Mouse (Mus musculus): Measurements from ENCODE around the gene Polr3gl.

The Polr3gl gene

DNA sequence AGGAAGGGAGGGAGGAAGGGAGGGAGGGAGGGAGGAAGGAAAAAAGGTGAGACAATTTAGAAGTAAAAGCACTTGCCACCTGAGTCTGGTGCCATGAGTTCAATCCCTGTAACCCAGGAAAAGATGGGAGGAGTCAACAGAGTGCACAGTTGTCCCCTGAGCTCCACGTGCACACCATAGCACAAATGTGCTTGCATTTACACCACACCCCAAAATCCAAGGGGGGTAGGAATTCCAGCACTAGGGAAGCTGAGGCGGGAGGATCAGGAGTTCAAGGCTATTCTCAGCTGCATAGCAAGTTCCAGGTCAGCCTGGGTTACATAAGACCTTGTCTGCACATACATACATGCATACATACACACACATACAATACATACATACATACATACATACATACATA lies 22.6 kb downstream of the Polr3gl start:
- no peak for DNase-seq

DNA sequence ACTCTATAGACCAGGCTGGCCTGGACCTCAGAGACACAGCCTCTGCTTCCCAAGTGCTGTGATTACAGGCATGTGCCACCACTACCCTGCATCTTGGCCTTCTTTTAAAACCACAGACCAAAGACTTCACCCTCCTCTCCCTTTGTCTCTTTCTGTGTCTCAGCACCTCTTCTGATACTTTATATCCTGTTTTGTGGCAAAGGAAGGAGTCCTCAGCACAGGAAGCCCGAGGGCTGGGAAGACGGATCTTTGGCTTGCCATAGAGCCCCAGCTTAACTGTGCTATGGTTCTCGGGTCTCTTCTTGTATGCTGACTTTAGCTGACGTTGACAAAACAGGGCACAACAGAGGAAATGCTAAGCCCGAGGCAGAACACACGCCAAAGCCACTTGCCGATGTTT lies 23.3 kb downstream of the Polr3gl start:
- DNase-seq: no peak

DNA sequence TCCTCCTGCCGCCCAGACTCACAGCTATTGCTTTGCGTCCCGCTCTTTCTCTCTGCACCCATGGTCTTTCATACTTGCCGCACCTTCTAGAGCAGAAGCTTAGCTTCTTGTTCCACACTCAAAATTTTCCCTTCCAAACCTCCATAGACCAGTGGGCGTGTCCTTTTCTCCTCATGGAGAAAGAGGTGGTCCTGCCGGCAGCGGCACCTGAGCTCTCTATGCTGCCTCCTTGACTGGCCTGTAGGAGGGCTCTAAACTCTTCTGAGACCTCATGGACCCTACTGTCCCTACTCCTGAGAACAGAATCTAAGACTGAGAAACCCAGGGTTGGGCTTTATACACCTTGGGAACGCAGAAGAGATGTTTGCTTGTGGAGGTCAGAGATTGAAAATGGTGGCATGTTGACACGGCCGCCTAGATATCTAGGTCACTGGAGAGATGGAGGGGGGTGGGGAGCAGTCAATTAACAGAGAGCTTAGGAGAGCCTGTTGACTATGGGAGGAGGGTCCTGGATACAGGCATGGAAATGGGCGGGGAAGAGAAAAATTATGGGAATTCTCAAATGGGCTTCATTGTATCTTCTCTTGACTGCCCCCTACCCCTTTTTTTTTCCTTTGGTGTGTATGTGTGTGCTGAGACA lies 23.9 kb downstream of the Polr3gl start:
- DNase-seq: no peak

DNA sequence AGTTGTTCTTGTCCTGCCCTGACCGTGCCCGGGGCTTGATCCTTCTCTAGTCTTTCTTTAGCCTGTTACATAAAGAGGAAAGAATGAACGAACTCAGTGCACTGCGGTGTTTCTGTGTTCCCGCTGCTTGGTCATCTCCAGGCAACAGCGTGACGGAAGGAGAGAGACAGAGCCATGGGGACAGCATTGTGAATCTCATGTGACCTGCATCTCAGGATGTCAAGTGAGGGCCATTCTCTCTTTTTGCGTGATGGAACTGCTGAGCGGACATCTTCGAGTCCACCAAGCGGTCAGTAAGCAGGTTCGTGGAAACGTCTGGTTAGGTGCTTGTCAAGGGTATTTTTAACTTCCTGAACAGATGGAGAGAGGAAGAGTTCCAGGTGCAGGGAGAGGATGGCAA lies 24.5 kb downstream of the Polr3gl start:
- DNase-seq: no peak

DNA sequence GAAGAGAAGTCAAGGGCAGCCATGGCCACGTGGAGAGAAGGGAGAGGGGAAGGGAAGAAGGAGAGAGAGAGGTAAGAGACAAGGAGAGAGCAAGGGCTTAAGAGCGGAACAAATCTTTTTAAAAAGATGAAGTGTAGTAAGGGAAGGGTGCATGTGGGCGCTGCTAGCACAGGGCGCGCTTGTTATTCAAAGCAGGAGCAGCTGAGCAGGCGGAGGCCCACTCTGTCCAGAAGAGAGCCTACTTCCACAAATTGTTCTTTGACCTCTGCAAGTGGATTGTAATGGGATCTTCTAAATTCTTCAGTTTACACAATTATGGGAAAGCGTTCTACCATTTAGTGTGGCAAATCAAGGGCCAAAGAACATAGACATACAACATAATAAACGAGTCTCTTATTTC lies 25.4 kb downstream of the Polr3gl start:
- DNase-seq: no peak

DNA sequence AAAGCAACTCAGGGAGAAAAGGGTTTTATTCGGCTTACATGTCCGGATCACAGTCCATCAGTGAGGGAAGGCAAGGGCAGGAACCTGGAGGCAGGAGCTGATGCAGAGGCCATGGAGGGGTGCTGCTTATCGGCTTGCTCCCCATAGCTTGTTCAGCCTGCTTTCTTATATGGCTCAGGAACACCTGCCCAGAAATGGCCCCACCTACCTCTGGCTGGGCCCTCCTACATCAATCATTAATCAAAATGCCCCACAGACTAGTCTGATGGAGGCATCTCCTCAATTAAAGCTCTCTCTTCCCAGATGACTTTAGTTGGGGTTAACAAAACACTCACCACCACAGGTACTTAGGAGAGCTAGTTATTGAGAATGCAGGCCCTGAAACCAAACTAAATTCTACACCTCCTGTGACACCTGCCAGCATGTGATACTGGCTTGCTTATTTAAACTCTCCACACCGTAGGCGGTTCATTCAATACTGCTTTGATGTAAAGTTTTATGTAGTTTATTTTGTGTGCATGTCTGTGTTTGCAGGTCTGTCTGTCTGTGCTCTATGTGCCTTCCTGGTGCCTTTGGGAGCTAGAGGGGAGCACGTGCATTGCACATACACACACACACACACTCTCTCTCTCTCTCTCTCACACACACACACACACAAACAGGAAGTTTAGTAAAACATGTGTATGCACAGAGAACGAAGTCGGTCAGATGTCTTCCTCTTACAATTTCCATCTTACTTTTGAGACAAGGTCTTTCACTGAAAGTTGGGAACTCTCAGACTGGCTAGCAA lies 27.1 kb downstream of the Polr3gl start:
- no peak for DNase-seq

DNA sequence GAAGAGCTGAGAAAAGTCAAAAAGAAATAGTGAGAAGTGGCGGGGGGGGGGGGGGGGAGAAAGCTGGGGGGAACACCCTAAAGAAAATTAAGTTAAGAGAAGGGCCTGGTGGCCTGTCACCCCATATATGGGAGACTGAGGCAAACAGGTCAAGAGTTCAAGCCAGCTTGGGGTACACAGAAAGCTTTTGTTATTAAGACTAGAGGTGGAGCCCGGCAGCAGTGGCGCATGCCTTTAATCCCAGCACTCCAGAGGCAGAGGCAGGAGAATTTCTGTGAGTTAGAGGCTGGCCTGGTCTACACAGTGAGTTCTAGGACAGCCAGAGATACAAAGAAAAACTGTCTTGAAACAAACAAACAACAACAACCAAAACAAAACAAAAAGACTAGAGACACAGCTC lies 28.9 kb downstream of the Polr3gl start:
- no peak for DNase-seq

DNA sequence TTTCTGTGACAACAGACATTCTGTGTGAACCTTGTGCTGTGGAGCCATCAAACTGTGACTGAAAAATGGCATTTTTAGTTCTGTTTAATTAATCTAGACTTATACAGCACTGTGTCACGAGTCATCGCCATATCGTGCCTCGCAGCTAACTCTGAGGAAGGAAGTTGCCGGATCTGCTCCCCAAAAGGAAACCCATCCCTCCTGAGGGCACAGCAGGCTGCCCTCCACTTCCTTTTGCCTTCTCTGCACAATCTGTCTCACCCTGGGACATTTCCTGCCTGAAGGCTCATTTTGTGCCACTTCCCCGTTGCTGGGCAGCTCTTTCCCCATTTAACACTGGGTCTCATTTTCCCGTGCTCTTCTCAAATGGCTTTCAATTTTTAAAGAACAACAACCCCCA lies 29.3 kb downstream of the Polr3gl start:
- no peak for DNase-seq

DNA sequence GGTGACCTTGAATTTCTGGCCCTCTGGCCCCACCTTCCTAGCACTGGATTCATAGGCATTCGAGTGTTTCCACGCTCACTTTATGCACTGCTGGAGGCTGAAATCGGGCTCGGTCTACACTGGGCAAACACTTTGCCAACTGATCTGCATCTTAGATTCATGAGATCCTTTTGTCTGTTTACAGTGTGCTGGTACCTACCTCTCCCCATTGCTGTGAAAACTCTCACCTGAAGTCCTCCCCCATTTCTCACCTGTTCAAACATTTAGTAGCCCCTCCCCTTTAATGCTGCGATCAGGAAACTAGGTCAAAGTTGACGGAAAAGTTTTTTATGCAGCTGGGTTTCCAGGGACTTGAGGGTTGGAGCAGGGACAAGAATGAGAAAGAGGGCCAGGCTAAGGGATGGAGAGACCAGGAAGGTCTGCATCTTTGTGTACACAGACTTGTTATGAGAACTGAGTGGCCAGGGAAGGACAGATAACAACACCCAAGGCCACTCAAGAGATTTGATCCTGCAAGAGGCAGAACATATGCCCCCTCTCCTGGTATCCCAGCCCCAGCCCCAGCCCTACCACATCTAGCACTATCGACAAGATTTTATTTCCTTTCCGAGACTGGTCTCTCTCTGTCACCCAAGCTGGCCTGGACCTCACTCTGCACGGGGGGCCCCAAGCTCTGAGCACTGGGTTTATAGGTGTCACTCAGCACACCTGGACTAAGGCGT lies 29.9 kb downstream of the Polr3gl start:
- no peak for DNase-seq

DNA sequence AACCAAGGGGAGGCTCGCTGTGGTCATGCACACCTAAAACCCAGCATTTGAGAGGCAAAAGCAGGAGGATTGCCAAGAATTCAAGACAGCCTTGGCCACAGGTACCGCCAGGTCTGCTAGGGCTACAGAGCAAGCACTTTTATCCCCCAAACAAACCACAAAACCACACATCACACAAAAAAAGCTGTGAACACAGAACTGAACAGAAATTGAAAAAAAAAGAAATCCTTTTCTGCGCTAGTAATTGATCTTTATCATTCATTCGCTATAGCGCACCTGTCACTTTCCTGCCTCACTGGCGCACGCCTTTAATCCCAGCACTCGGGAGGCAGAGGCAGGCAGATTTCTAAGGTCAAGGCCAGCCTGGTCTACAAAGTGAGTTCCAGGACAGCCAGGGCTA lies 30.7 kb downstream of the Polr3gl start:
- DNase-seq: no peak

DNA sequence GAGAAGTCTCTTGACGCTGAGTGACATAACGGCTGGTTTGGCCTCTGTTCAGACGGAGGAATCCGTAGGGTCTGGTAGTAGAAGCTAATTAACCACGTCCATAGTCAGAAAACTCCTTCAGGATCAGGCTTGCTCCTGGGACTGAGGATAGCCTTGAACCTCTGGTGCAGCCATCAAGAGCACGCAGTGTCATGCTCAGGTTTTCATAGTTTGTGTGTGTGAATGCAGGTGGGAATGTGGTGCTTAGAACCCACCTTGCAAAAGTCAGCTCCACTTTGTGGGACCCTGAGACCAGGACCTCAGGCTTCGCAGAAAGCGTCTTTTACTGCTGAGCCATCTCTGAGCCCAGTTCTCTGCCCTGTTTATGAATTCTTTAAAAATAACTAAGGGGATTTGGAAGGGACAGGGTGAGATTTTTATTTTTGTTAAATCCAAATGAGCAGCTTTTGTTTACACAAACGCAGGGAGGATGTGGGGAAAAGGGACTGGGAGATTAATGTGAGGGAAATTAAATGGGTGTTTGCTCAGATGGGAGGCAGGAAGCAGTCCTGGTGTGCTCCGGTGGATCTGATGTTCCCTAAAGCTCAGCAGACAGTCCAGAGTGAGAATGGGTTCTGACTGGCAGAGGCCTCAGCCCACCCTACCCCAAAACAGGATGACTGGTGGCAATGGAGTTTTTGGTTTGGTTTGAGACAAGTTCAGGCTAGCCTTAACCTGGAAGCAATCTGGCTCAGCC lies 31.9 kb downstream of the Polr3gl start:
- no peak for DNase-seq

DNA sequence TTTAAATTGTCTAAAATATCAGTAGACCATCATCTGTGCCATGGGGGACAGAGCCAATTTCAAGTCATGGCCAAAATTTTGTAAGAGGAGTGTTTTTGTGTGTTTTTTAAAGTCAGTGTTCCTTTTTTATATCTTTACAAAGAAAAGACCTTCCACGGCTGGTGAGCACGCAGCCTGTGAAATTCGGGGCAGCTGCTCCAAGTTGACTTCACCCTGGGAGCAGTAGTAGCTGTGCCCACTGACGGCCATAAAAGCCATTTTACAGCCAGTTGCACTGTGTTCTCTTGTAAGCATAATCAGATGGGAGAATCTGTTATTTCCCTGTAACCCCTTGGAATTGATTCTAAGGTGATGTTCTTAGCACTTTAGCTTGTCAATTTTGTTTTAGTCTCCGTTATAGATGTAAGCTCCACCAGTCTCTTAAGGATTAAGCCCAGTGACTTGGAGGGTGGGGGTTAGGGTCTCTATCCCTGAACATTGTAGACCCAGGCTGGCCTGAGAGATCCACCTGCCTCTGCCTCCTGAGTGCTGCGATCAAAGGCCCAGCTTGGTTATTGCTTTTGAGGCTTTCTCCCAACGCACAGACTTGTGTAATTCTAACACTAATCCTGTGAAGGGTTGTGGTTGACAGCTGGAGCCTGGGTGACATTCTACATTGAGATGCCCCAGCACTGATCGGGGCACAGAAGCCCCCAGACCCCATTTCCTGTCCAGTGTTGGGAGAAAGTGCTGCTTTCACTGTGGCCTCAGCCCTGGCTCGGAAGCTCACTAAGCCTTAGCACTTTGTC lies 32.9 kb downstream of the Polr3gl start:
- no peak for DNase-seq

DNA sequence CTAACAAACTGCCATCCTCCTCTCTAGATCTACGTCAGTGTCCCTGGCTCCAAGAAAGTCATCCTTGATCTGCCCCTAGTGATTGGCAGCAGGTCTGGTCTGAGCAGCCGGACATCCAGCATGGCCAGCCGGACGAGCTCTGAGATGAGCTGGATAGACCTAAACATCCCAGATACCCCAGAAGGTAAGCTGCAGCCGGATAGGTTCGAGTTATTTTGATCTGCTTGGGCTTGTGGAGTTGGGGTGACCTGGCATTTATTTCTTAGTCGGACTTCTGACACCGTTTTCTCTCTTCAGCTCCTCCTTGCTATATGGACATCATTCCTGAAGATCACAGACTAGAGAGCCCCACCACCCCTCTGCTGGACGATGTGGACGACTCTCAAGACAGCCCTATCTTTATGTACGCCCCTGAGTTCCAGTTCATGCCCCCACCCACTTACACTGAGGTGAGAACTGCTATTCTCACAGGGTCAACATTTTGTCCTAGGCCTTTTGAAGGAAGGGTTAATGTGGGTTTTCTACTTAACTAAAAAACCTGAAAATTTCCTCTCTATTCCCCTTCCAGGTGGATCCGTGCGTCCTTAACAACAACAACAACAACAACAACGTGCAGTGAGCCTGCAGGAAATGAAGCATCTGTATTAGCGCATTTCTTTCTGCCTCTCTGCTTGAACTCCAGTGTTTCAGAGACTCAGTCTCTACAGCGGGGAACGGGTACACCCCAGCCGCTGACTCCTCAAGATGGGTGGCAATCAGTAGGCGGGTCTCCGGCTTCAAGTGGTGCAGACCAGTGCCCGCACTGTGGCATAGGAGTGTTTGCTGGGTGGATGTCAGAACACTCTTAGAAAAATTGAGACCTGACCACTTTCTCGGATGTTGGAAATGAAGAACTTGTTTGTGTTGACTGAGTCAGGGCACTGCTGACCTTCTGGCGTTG lies 33.8 kb downstream of the Polr3gl start:
- DNase-seq: no peak

DNA sequence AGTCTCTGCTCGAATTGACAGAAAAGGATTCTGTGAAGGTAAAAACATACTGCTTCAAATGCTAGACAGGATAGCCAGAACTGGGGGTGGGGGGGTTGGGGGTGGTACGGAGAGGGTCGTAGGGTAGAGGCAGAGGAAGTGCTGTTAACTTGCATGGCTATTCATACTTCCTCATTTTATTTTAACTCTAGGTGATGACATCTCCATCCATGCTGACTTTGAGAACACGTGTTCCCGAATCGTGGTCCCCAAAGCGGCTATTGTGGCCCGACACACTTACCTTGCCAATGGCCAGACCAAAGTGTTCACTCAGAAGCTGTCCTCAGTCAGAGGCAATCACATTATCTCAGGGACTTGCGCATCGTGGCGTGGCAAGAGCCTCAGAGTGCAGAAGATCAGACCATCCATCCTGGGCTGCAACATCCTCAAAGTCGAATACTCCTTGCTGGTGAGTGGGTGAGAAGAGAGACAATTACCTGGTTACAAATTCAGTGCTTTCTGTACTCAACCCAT lies 34.5 kb downstream of the Polr3gl start:
- no peak for DNase-seq

DNA sequence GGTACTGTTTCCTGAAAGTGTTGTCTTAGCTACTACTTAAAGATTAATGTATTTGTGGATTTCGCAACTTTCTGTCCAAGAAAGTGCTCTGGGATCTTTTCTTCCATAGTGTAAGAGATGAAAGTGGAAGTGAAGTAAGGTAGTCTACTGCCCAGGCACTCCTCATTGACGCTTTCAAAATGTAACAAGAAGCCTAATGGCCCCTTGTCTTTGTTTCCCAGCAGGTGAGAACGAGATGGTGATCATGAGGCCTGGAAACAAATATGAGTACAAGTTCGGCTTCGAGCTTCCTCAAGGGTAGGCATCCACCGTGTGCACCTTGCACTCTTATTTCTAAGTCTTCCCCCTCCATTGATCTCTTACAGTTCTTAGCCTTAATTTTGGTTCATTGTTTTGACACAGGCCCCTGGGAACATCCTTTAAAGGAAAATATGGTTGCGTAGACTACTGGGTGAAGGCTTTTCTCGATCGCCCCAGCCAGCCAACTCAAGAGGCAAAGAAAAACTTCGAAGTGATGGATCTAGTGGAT lies 35.2 kb downstream of the Polr3gl start:
- DNase-seq: no peak

DNA sequence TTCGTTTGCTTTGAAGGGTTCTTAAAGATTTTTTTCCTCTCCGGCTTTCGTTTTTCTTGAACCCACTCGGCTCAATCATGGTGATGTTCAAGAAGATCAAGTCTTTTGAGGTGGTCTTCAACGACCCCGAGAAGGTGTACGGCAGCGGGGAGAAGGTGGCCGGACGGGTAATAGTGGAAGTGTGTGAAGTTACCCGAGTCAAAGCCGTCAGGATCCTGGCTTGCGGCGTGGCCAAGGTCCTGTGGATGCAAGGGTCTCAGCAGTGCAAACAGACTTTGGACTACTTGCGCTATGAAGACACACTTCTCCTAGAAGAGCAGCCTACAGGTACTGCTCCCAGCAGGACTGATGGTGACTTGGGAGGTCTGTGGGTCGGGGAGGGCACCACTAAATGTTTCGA lies 35.8 kb downstream of the Polr3gl start:
- peak; percentile 62 to 66 for DNase-seq

DNA sequence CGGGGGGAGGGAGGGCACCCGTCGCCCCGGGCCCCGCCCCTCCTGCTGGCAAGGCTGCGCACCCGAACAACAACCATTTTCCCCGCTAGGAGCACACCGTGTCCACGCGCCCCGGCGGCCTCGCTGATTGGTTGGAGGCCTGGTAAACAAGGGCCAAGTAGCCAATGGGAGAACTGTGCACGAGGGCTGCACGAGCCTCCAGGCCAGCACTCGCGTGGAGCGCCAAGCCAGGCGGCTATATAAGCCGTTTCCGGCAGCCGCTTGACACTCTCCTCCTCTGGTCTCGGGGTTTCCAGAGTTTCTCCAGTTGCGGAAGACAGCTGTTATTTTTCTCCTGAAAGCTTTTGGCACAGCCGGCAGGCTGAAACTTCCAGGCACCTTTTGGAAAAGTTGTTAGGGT lies 36.3 kb downstream of the Polr3gl start, which contains the start of gene Txnip:
Txnip (plus strand) TSS at position 264 of the 400 bp plus-strand sequence.
- peak; percentile 99 for DNase-seq

DNA sequence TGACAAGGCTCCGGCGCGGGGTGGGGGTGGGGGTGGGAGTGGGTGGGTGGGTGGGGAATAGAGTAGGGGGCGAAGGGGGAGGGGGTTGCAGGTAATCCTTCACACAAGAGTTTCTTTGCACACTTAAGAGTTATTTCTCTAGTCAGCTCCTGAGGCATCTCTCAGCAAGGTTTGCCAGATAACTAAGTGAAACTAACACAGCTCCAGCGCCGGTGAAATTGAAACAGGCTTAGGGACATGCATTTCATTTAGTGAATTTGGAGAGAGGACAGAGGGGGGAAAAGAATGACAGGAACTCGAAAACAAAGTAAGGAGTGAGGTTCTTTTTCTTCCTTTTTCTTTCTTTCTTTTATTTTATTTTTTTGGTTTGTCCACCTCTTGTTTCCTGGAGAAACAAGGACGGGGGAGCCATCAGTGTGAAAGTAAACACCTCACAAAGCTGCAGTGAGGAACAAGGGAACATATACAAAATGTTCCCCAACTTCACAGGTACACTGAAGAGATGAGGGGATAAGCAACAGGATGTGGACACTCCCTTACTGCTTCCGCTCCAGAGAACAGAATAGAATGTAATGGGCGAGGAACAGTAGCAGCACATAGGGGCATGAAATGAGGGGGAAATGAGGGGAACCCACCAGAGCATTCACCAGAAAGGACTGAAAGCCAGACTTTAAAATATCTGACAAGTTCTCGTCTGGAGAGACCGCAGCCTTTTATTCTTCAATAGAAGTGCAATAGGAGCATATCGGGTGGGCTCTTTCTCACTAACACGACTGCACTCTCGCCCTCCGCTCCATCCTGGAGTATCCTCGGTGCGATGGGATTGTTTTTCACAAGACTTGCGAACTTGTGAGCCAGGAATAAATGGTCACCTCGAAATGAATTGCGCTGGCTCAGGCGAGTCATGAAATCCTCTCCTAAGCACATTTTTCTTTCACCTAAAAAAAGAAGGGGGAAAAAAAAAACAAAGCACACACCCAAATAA lies 37.0 kb downstream of the Polr3gl start:
- DNase-seq: no peak

DNA sequence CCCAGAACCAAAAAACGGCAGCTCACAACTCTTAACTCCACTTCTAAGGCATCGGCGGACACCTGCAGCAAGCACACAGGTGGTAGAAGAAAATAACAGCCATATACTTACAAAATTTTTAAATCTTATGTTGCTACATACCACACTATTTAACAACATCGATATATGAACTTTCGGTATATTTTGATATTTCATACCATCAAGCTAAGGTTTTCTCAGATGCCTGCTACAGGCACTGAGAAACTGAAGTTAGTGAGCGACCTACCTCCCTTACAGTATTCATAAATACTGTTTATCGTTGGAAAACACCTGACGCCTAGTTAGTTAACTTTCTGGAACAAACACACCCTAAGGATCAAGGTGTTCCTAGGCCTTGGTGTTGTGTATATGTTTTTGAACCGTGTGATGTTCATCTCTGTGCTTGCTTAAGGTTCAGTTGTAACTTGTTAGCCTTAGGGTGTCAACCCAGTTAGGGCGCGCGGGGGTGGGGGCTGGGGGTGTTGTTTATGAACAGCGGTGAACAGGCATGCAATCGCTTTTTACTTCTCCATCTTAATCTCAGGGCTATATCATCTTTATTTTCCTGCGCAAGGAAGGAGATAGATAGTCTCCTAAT lies 37.9 kb downstream of the Polr3gl start:
- no peak for DNase-seq

All from cerebellum, postnatal 14 days (tissue).